Mouse (Mus musculus): ENCODE results near the gene Tep1.

The Tep1 gene

DNA sequence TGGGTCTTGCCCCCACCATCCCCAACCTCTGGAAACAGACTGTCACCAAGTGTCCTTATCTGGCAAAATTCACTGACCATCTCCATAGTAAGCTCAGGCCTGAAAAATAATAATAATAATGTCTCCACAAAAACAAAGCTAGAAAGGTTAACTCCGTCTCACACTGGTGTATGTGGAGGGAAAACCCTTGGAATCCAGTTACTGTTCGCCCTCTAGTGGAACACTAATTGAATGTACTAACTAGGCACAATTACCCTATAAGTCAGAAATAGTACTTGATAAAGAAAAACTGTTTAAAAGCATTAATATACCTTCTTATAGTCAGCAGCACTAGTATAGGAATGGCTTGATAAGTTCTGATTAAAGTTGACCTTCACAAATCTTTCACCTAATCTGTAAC lies 82.2 kb downstream of the Tep1 start:
- DNase-seq, result no peak

- peak; percentile 95 for DNase-seq
Observed at GRCm38 (mm10) chr14:50785251-50785637, 85.1 kb downstream of the Tep1 start, which contains the start of gene Ttc5. Gene Ttc5, minus strand, starts transcription at chr14:50785519.

DNA sequence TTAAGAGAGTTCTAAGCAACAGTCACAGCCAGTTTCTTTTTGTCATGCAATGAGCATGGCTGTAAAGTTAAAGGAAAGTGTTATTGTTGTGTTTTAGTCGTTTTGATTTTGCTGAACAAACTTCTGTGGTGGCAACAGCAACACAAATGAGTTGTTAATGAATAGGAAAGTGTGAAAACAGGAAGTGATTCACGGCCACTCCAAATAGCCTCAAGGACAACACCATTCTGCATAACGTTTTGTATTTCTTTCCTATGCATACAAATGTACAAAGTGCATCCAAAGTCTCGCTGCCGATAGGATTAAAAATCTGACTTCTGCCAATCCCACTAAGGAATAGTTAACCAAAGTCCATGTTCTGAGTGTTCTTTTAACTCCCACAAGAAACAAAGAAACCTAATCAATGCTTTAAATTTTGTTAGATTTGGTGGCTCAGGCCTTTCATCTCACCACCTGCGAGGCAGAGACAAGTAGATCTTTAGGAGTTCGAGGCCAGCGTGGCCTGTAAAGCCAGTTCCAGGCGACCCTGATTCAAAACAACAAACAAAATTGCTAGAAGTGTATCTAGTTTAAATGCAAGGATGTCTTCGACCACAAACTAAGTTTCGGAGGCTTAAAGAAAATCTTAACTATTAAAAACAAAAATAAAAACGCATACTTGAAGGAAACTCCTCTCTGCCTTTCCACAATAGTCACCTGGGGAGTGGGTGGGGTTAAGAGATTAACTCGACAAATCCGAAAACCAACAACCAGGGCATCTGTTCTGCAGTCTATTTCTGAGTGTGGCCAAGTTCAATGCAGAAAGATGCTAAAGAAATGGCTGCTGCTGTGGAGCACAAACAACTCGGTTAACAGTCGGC lies 85.7 kb downstream of the Tep1 start:
- DNase-seq, result peak; percentile 19

DNA sequence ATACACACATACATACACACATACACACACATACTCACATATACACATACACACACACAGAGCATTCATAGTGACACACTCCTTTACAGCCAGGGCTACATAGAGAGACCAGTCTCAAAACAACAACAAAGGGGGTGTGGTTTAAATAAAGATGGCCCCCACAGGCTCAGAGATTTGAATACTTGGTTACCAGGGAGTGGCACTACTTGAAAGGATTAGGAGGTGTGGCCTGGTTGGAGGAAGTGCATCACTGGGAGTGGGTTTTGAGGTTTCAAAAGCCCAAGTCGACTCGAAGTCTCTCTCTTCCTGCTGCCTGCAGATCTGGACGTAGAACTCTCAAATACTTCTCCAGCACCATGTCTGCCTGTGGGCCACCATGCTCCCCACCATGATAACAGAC lies 88.2 kb downstream of the Tep1 start:
- no peak for DNase-seq

All from lung, postnatal 36 days (tissue).